Mouse (Mus musculus) spleen, postnatal 10 days (tissue): ENCODE data around the gene Dusp19.
A peak's percentile ranks its signal among the peaks of the same experiment; 100 is the strongest.

Experiments
- DNase-seq, 2 experiments: peaks; one replicate each; pipeline ENCODE4 v3.0.0; 2021 to 2022; ENCODE audit warnings: low spot score in 2 of 2

Dusp19 gene

DNA sequence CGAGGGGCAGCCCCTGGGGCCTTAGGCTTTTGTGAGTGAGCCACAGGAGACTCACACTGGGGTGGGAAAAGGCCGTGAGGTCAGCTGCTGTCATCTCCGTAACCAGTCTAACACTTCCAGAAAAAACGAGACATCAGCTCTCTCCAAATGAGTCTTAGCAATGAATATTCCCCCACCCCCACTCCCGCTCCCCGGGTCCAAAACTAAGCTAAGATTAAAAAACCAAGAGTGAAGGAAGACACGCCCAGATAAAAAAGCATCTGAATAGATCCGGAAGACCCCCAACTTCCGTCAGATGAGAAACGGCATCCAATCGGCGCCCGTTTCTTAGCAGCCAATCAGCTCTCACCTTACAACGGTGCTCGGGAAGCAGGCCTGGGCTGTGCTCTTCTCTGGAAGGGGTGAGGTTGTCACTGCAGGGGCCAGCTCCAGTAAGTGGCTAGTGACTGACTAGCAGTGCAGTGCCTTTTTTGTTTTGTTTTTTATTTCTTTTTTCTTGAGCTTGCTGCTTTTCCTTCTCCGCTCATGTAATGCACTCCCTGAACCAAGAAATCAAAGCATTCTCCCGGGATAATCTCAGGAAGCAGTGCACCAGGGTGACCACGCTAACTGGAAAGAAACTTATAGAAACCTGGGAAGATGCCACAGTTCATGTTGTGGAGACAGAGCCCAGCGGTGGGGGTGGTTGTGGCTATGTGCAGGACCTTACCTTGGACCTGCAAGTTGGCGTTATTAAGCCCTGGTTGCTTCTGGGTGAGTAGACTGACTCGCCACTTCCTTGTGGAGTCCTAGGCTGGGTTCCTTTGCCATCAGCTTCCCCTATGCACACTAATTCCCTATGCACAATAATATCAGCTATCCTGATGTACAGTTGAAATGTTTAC is at the start of gene Dusp19, which contains the start of gene Nup35:
Gene Dusp19 (plus strand): TSS at position 192 of the 884 bp plus-strand sequence.
Gene Nup35 (plus strand): TSS at position 383 of the 884 bp plus-strand sequence.
- peak; percentile 79 to 89 for DNase-seq

GRCm38 (mm10) chr2:80567411-80567810 is 49.4 kb upstream of the Dusp19 start:
- no peak for DNase-seq

DNA sequence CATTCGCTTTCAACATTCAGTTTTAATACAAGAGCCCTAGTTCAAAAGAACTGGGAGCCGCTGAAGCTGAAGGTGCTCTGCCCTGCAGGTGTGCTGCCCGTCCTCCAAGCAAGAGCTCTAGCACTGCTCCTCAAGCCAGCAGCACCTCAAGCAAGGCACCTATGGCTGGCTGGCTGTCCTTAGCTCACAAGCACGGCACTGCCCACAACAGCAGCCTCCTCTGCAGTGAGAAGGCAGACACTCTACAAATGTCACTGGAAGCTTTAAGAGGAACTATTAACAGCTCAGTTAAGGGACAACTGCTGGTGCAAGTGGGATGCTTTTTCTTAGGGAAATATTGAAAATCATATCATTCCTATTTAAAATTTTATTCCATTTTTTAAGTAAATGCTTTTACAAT is 46.2 kb upstream of the Dusp19 start:
- no peak for DNase-seq

GRCm38 (mm10) chr2:80577286-80577685 is 39.6 kb upstream of the Dusp19 start:
- no peak for DNase-seq

DNA sequence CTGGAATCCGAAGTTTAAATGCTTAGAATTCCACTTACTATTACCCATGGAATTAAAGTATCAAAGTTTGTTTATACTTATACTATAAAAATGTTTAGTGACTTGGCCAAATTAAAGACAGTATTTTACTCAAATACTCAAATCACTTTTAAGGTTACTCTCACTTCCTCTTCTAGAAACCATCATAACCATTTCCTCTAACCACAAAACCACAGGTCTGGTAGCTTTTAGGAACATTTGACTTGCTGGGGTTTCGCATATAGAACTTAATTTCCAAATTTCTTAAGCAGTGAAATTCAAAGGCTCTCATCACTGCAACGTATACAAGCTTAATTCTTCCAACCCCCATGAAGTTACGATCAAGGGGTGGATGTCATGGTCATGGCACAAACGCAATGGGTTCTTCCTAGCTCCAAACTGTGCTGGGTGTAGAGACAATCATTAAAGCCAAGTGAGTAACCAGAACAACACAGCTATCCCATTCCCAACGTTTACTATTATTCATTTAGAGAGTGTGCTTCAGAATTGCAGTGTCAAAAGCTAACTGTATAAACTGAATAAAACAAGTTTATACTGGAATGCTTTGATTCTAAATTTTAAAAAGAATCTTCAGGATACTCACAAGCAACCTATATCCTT is 37.5 kb upstream of the Dusp19 start:
- DNase-seq: no peak

DNA sequence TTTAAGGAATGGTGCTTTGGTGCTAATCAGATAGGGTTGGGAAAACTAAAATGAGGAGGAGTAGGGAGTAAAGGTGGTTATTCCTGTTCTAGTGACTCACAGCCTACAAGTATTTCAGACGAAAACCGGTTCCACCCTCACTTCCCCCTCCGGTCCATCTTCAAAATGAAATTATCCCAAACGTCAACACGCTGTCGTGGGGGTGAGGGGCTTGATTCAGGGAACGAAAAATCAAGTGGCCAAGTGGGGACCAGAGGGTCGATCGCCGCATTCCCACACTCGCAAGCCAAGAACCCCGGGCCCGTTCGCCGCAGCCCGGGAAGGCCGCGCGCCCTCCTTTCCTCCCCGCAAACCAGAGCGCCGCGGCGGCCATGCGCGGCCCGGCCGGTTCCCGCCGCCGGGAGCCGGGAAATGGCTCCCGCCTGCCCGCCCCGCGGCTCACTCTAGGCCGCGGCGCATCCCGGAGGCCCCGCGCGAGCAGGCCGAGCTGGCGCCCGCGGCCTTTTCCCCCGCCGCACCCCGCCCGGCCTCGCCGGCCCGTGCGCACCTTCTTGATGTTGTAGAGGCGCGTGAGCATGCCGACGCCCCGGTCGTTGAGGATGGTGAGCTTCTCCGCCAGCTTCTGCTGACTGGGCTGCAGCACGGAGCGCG is 36.4 kb upstream of the Dusp19 start:
- DNase-seq: peak; percentile 35 to 63

DNA sequence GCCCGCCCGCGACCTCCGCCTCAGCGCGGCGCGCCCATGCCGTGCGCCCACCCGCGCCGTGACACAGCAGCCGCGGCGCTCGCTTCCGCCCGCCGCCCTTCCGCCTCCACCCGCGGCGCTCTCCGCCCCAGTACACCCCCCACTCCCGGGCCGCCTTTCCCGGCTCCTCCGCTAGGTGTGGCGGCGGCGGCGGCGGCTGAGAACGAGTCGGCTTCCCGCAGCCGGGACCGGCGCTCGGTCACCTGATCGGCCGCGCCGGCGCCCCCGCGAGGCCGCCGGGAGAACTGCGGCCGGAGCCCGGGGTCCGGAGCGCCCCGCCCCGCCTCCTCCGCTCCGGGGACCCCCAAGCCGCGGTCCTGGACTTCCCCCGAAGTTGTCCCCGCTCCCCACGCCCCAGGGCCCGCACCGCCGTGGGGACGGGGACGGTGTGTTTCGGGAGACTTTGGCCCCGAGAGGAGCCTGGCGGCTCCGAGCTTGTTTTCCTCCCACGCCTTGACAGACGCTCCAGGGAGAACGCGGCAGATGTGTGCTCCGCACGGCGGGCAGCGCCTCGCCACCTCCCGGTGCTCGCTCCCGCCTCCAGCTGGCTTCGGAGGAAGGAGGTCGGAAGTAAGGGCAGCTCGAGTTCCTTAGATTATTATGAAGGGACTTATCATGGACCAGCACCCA is 35.7 kb upstream of the Dusp19 start, which contains the start of gene Nckap1:
Gene Nckap1 (minus strand): TSS at position 338 of the 669 bp plus-strand sequence.
- DNase-seq: peak; percentile 80 to 87

GRCm38 (mm10) chr2:80582356-80582755 is 34.5 kb upstream of the Dusp19 start:
- DNase-seq: no peak

GRCm38 (mm10) chr2:80594215-80594918 is 22.5 kb upstream of the Dusp19 start:
- DNase-seq: no peak

- no peak for DNase-seq
Measured at GRCm38 (mm10) chr2:80596960-80597359, 19.9 kb upstream of the Dusp19 start.

- no peak for DNase-seq
Measured at GRCm38 (mm10) chr2:80599850-80600249, 17.0 kb upstream of the Dusp19 start.

- DNase-seq: no peak
Measured at GRCm38 (mm10) chr2:80600611-80601010, 16.2 kb upstream of the Dusp19 start.

- DNase-seq: no peak
Measured at GRCm38 (mm10) chr2:80602756-80603155, 14.1 kb upstream of the Dusp19 start.

GRCm38 (mm10) chr2:80603771-80604426 is 12.9 kb upstream of the Dusp19 start:
- DNase-seq: no peak

- no peak for DNase-seq
Measured at GRCm38 (mm10) chr2:80612286-80612685, 4.6 kb upstream of the Dusp19 start.

- no peak for DNase-seq
Measured at GRCm38 (mm10) chr2:80612796-80613195, 4.0 kb upstream of the Dusp19 start.

- no peak for DNase-seq
Measured at GRCm38 (mm10) chr2:80618991-80619390, 2.1 kb downstream of the Dusp19 start.

- no peak for DNase-seq
Measured at GRCm38 (mm10) chr2:80621921-80622320, 5.1 kb downstream of the Dusp19 start.

- no peak for DNase-seq
Measured at GRCm38 (mm10) chr2:80624523-80624922, 7.7 kb downstream of the Dusp19 start.

GRCm38 (mm10) chr2:80632336-80633026 is 15.6 kb downstream of the Dusp19 start:
- no peak for DNase-seq
